Mouse (Mus musculus): ENCODE results near the gene Fam57a.

DNA sequence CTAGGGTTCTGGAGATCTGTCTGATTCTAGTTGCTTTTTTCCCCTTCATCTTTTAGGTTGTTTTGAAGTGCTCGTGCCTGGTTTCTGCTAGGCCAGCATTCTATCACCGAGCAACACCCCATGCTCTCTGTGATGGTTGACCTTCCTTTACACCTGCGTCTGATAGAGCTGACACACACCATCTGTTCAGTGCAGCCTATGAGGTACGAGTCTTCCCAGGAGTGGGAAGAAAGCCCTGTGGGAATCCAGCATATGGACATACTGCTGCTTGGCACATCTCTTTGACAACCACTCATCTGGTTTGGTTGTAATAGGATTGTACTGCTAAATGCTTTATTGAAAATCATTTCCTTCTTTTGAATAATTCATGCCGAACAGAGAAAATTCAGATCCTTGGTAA is 9.3 kb upstream of the Fam57a start:
- TF ChIP-seq CTCF (IDR thresholded peaks at IDR 0.05; ENCODE audit: borderline replicate concordance, insufficient read depth, low read length) (no peak), POLR2A (IDR thresholded peaks at IDR 0.05; ENCODE audit: low read depth, low read length) (no peak)
